Mouse (Mus musculus) kidney, adult 2 months (tissue): Measurements from ENCODE around the gene Tomm22. TPM values are rescaled to one million over a fixed set of nuclear protein-coding genes. Genes with fewer than 3 reads are reported as not detected.

Source experiments
- DNase-seq: peaks from one replicate; pipeline ENCODE4 v3.0.0; 2021
- H3K27ac ChIP-seq: fragments of 200-500 bp; 2 replicates; pipeline ENCODE4 v1.5.1; 2012; ENCODE audit warnings: low read depth, low read length, control low read depth, inconsistent platforms; ENCODE audit not compliant: insufficient read depth
- H3K27me3 ChIP-seq: fragments of 200-500 bp; replicated peaks from 2 replicates; pipeline ENCODE4 v1.6.1; 2012; ENCODE audit warnings: mild to moderate bottlenecking, moderate library complexity, low read length, inconsistent platforms; ENCODE audit not compliant: control insufficient read depth, insufficient read depth
- H3K36me3 ChIP-seq: fragments of 200-500 bp; 2 replicates; pipeline ENCODE4 v1.6.1; 2012; ENCODE audit warnings: mild to moderate bottlenecking, moderate library complexity, low read length, inconsistent platforms; ENCODE audit not compliant: control insufficient read depth, insufficient read depth
- H3K4me1 ChIP-seq: fragments of 200-500 bp; 2 replicates; pipeline ENCODE4 v1.6.1; 2011; ENCODE audit warnings: low read length; ENCODE audit not compliant: control insufficient read depth, insufficient read depth
- H3K4me3 ChIP-seq: fragments of 200-500 bp; 2 replicates; pipeline ENCODE4 v1.5.1; 2011; ENCODE audit warnings: mild to moderate bottlenecking, low read depth, low read length, control low read depth; ENCODE audit not compliant: insufficient read depth
- CTCF ChIP-seq: fragments of 200-500 bp; conservative IDR thresholded peaks from 2 replicates; pipeline ENCODE4 v1.5.1; 2011; ENCODE audit warnings: low read depth, mild to moderate bottlenecking, control low read depth, low read length, moderate library complexity, mixed read lengths; ENCODE audit not compliant: insufficient read depth, insufficient read length
- POLR2A ChIP-seq: fragments of 200-500 bp; IDR thresholded peaks from one replicate; pipeline ENCODE4 v1.6.1; 2011; ENCODE audit warnings: low read depth, low read length, control low read depth
- WGBS: fragments of 180-500 bp; shearing (Covaris S2); methylation state at CpG from one replicate; pipeline ENCODE4 v1.1.7; 2018; 5-methylcytosine and 5-hydroxymethylcytosine counted together
- polyA plus RNA-seq: library from polyadenylated mRNA; depleted of rRNA; stranded (reverse); fragments of >200 nt; gene quantifications from 2 replicates; pipeline ENCODE4 v1.2.3, GENCODE M21; 2012; rRNA removed

Tomm22 gene
- 38.2 and 52.5 TPM in 2 replicates for polyA plus RNA-seq

DNA sequence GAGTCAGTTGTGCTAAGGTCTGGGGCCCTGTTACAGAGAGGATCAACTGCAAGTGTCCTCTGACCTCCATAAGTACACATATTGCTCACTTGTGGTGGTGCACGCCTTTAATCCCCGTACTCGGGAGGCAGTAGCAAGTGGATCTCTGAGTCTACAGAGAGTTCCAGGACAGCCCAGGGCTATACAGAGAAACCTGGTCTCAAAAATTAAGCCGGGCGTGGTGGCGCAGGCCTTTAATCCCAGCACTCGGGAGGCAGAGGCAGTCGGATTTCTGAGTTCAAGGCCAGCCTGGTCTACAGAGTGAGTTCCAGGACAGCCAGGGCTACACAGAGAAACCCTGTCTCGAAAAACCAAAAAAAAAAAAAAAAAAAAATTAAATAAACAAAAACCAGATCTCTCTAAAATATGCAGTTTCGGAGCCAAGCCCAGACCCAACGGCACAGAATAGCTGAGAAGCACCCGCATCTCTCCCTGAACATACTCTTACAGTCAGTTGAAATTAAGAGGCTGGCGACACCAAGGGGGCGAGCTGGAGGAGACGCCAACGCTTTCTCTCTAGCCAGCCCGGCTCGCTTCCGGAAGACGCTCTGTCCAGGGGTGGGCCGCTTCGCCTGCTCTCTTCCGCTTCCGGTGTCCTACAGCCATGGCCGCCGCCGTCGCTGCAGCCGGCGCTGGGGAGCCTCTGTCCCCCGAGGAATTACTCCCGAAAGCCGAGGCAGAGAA is at the start of gene Tomm22:
Gene Tomm22 (plus strand): TSS at position 613 of the 723 bp plus-strand sequence.
- TF ChIP-seq POLR2A (no peak), CTCF (peak; percentile 69)
- Histone ChIP-seq H3K27ac (no peak within 1 kb of the TSS), H3K4me1 (no peaks in the 10 kb centered on the region; the same call in 1 of the 2 replicates), H3K27me3 (no peaks in the 10 kb centered on the region), H3K36me3 (peaks cover under 1% of the 10 kb centered on the region; the same call in 1 of the 2 replicates), H3K4me3 (peak within 1 kb of the TSS; percentile 75)
- peak; percentile 93 for DNase-seq
- 20% methylated on average over 33 of the region's 33 CpGs for WGBS

DNA sequence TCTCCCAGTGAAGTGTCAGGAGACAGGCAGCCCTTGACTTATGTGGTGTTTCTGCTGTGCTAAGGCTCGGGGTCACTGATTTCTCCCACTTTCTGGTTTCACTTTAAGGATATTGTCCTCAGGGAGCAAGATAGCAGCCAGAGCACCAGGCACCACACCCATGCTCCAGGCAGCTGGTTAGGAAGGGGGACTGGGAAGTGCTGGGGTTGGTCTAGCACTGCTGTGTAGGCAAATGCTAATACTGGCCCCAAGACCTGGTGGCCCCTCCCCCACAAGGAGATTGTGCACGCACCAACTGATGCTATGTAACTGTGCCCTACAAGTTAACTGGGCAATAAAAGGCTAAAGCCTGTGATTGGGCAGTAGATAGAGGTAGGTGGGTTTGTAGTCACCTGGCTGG is 40.2 kb upstream of the Tomm22 start:
- H3K27ac ChIP-seq, result no peak overlapping the region
- no peaks in the 10 kb centered on the region for H3K36me3 ChIP-seq
- no peaks in the 10 kb centered on the region for H3K4me1 ChIP-seq
- no peaks in the 10 kb centered on the region for H3K27me3 ChIP-seq
- DNase-seq, result no peak
- 69% methylated on average over 2 of the region's 2 CpGs for WGBS
- H3K4me3 ChIP-seq, result no peak overlapping the region
- no peak for TF ChIP-seq POLR2A
- TF ChIP-seq CTCF, result no peak

DNA sequence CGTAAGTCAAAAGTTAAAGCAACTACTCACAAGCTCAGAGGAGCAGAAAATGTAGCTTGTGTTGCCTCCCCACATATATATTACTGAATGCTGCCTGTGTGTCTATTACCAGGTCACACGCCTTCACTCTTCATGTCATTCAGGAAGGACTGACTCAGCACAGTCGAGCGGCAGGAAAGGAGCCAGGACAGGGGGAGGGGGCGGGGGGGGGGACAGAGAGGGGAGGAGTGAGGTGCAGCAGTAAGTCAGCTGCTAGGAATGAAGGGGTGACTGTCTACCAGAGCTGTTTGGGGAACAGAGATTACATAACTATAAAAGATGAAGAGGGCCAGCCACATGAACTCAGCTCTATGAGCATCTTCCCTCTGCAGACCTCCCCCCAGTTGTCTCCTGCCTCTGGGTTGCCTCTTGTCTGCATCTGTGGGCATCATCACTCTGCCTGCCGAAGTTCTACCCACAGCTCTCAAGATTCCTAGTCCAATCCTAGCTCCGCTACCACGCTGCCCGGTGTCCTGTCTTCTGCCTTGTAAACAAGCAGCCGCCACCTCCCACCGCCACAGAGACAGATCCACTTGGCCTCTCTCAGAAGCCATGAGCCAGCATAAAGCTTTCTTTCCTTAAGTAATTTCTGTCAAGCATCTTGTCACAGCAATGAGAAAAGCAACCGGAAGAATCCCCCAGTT is 29.4 kb upstream of the Tomm22 start:
- Histone ChIP-seq H3K4me1 (no peaks in the 10 kb centered on the region), H3K27ac (no peak overlapping the region), H3K36me3 (no peaks in the 10 kb centered on the region), H3K27me3 (no peaks in the 10 kb centered on the region), H3K4me3 (no peak overlapping the region)
- WGBS, result 60% methylated on average over 12 of the region's 12 CpGs
- no peak for TF ChIP-seq POLR2A
- no peak for TF ChIP-seq CTCF
- DNase-seq, result no peak

DNA sequence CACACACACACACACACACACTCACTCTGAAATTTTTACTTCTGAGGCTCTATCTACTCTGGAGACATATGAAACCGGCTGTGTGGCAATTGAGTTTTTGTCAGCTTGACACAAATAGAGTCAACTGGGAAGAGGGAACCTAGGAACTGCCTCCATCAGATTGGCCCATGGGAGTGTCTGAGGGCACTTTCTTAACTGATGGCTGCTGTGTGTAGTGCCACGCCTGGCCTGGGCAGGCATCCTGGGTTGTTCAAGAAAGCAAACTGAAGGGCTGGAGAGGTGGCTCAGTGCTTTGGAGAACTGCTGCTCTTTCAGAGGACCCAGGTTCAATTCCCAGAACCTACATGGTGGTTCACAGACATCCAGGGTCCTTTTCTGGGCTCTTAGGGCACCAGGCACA is 25.2 kb upstream of the Tomm22 start:
- TF ChIP-seq POLR2A (no peak), CTCF (no peak)
- Histone ChIP-seq H3K4me1 (no peaks in the 10 kb centered on the region), H3K36me3 (no peaks in the 10 kb centered on the region), H3K27me3 (no peaks in the 10 kb centered on the region), H3K27ac (no peak overlapping the region), H3K4me3 (no peak overlapping the region)
- no peak for DNase-seq
- WGBS, result 85% methylated on average over 2 of the region's 2 CpGs

DNA sequence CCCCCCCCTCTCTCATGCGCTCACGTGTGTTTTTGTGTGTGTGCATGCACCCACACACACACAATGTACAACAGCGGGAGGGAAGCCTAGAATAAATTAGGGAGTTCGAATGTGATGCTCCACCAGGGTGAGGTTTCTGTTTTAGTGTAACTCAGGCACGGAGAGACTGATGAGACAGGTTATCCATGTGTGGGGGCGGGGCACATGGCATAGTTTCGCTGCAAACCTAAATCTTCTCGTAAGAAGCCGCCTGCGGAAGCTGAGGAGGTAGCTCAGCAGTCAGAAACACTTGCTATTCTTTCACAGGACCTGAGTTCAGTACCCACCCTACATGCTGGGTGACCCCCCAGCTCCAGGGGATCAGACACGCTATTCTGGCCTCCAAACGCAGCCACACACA is 22.5 kb upstream of the Tomm22 start:
- Histone ChIP-seq H3K4me3 (no peak overlapping the region), H3K27me3 (no peaks in the 10 kb centered on the region), H3K4me1 (no peaks in the 10 kb centered on the region), H3K36me3 (no peaks in the 10 kb centered on the region), H3K27ac (no peak overlapping the region)
- no peak for TF ChIP-seq CTCF
- TF ChIP-seq POLR2A, result no peak
- DNase-seq, result no peak
- 90% methylated on average over 12 of the region's 12 CpGs for WGBS

DNA sequence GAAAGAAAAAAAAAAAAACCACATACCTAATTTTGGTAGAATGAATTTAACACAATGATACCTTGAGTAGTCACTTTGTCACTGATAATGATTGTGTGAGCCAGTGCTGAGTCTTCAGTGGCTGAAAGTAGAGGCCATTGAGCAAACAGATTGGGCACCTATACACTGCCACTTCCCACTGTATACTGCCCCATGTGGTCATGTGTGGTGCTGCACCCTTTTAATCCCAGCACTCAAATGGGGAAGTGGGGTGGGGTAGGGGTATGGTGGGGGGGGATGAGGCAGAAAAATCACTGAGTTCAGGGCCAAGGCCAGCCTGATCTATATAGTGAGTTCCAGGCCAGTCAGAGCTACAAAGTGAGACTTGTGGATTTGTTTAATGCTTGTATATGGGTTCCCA is 20.1 kb upstream of the Tomm22 start:
- Histone ChIP-seq H3K27ac (no peak overlapping the region), H3K4me1 (no peaks in the 10 kb centered on the region), H3K36me3 (no peaks in the 10 kb centered on the region), H3K27me3 (no peaks in the 10 kb centered on the region), H3K4me3 (no peak overlapping the region)
- DNase-seq, result peak; percentile 24
- TF ChIP-seq CTCF (peak; percentile 65), POLR2A (no peak)

DNA sequence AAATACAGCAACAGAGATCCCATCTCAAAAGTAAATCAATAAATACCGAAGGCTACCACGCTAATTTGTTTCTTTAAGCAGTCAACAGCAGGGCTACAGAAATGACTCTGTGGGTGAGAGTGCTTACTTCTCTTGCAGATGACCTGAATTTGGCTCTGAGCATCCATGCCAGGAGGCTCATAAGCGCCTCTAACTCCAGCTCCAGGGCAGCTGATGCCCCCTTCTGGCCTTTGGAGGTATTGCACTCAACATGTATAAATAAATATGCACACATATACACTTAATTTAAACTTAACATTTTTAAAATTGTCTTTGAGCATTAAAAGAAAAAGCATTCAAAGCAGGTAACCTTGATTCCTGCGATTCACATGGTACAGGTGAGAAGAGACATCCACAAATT is 19.2 kb upstream of the Tomm22 start:
- H3K4me3 ChIP-seq, result no peak overlapping the region
- no peaks in the 10 kb centered on the region for H3K4me1 ChIP-seq
- WGBS, result 88% methylated on average over 4 of the region's 4 CpGs
- TF ChIP-seq CTCF (peak; percentile 40), POLR2A (no peak)
- no peak for DNase-seq
- H3K27ac ChIP-seq, result no peak overlapping the region
- no peaks in the 10 kb centered on the region for H3K36me3 ChIP-seq
- H3K27me3 ChIP-seq, result no peaks in the 10 kb centered on the region
